Mouse (Mus musculus) hindbrain, embryonic 14.5 days (tissue): ENCODE results near the gene Sec61a2. TPM values are rescaled to one million over a fixed set of nuclear protein-coding genes. Genes with fewer than 3 reads are reported as not detected.

Experiments
- ATAC-seq: fragments of 200-750 bp; cut with Nextera tagmentation; 2 replicates; pipeline ENCODE4 v1.8.0; 2017; ENCODE audit warnings: moderate number of reproducible peaks, mild to moderate bottlenecking, moderate TSS enrichment, moderate library complexity; ENCODE audit not compliant: low FRiP score
- DNase-seq: peaks from one replicate; pipeline ENCODE4 v3.0.0-alpha.2; 2015; ENCODE audit warnings: low spot score
- H3K27ac ChIP-seq: fragments of 300-500 bp; sonication (generic); 2 replicates; pipeline ENCODE4 v1.5.1; 2014; ENCODE audit warnings: mild to moderate bottlenecking, moderate library complexity
- H3K27me3 ChIP-seq: fragments of 300-500 bp; sonication (generic); 2 replicates; pipeline ENCODE4 v1.6.1; 2014; ENCODE audit warnings: mild to moderate bottlenecking, low read length, mixed read lengths; ENCODE audit not compliant: control insufficient read depth, insufficient read depth
- H3K36me3 ChIP-seq: fragments of 300-500 bp; sonication (generic); replicated peaks from 2 replicates; pipeline ENCODE4 v1.6.1; 2014; ENCODE audit not compliant: control insufficient read depth, insufficient read depth
- H3K4me1 ChIP-seq: fragments of 300-500 bp; sonication (generic); replicated peaks from 2 replicates; pipeline ENCODE4 v1.6.1; 2014; ENCODE audit warnings: antibody characterized with exemption, low read length, mixed read lengths; ENCODE audit not compliant: control insufficient read depth, insufficient read depth
- H3K4me2 ChIP-seq: fragments of 300-500 bp; sonication (generic); replicated peaks from 2 replicates; pipeline ENCODE4 v1.6.1; 2014; ENCODE audit warnings: mild to moderate bottlenecking, moderate library complexity
- H3K4me3 ChIP-seq: fragments of 300-500 bp; sonication (generic); replicated peaks from 2 replicates; pipeline ENCODE4 v1.5.1; 2014; ENCODE audit warnings: mild to moderate bottlenecking, low read length
- H3K9ac ChIP-seq: fragments of 300-500 bp; sonication (generic); 2 replicates; pipeline ENCODE4 v1.6.1; 2014
- H3K9me3 ChIP-seq: fragments of 300-500 bp; sonication (generic); 2 replicates; pipeline ENCODE4 v1.6.1; 2016; ENCODE audit warnings: low read length; ENCODE audit not compliant: control insufficient read depth
- WGBS: fragments of 180-500 bp; shearing (Covaris S2); extraction: QIAGEN DNeasy Blood & Tissue Kit; methylation state at CpG from one replicate; pipeline ENCODE4 v1.1.7; 2014; 5-methylcytosine and 5-hydroxymethylcytosine counted together
- polyA plus RNA-seq: library from polyadenylated mRNA; unstranded; fragments of >200 nt; fragmentation: Nextera tagmentation; extraction: Ambion mirVana; gene quantifications from 2 replicates; pipeline ENCODE4 v1.2.1, GENCODE M21; 2014

The Sec61a2 gene
- 108 and 109 TPM in 2 replicates for polyA plus RNA-seq

DNA sequence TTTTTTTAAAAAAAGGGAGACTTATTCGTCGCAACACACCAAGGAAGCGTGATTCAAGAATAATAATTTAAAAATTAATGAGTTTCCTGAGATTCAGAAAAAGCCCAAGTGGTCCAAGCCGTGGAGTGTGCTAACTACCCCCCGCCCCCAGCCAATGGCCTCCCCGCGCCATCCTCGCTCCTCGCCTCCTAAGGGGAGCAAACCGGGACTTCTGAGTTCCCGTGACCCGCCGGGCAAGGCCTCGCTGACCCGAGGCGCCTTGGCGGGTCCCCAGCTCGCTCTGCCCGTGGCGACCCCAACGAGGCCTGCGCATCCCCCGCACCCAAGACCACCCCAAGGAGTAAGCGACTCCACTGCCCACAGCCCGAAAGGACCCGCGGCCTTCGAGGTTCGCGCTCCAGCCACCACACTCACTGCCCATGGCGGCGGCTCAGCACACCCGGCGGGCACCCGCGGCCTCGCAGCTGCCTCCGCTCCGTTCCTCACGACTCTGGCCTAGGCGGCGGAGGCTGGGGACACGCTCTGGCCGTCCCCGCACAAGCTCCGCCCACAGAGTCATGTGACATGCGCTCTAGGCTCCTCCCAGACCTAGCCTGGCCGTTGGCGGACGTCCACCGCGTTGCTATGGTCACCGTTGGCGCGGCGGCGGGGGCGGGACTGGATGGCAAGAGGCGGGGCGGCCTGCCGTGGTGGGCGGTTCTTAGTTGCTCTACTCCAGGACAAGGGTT, at the start of gene Sec61a2:
Gene Sec61a2, minus strand, starts transcription at position 590 of the 728 bp plus-strand sequence.
- peak; percentile 97 for DNase-seq

GRCm38 (mm10) chr2:5943071-5943470, 47.8 kb upstream of the Sec61a2 start:
- no peaks in the 10 kb centered on the region for H3K27me3 ChIP-seq
- peak overlapping the region; percentile 63 for H3K4me2 ChIP-seq
- ATAC-seq (no peak), DNase-seq (no peak)
- WGBS: 42% methylated on average over 4 of the region's 4 CpGs
- no peak overlapping the region for H3K27ac ChIP-seq
- H3K9ac ChIP-seq: no peak overlapping the region; the same call in 1 of the 2 replicates
- H3K4me1 ChIP-seq: 0 out of 2 replicates have a peak, but pooled peaks cover 3% of the 10 kb centered on the region
- no peaks in the 10 kb centered on the region for H3K36me3 ChIP-seq
- H3K4me3 ChIP-seq: peak overlapping the region; percentile 45
- H3K9me3 ChIP-seq: no peaks in the 10 kb centered on the region

More for the DNA sequence above, at the start of gene Sec61a2:
- Histone ChIP-seq H3K4me2 (peak within 1 kb of the TSS; percentile 73), H3K4me3 (peak within 1 kb of the TSS; percentile 91), H3K27ac (peak within 1 kb of the TSS; percentile 68), H3K9ac (peak within 1 kb of the TSS; percentile 91), H3K4me1 (peaks cover 8% of the 10 kb centered on the region), H3K27me3 (no peaks in the 10 kb centered on the region), H3K36me3 (peaks cover 42% of the 10 kb centered on the region), H3K9me3 (no peaks in the 10 kb centered on the region)
- peak; percentile 99 for ATAC-seq
- WGBS: under 1% methylated on average over 60 of the region's 62 CpGs

- H3K27ac ChIP-seq: peak within 1 kb of the TSS; percentile 27; the same call in 1 of the 2 replicates
- no peaks in the 10 kb centered on the region for H3K27me3 ChIP-seq
- peak within 1 kb of the TSS; percentile 45 for H3K4me3 ChIP-seq
- no peaks in the 10 kb centered on the region for H3K9me3 ChIP-seq
- DNase-seq (peak; percentile 73), ATAC-seq (peak; percentile 98)
- H3K4me2 ChIP-seq: peak within 1 kb of the TSS; percentile 63
- WGBS: under 1% methylated on average over 36 of the region's 36 CpGs
- H3K9ac ChIP-seq: peak within 1 kb of the TSS; percentile 66
- H3K4me1 ChIP-seq: 0 out of 2 replicates have a peak, but pooled peaks cover 3% of the 10 kb centered on the region
- no peaks in the 10 kb centered on the region for H3K36me3 ChIP-seq
Measured at GRCm38 (mm10) chr2:5942416-5943032, 47.3 kb upstream of the Sec61a2 start, which contains the start of gene Dhtkd1. Gene Dhtkd1 (minus strand): TSS chr2:5942792.

GRCm38 (mm10) chr2:5941861-5942415, 46.7 kb upstream of the Sec61a2 start:
- Histone ChIP-seq H3K4me2 (peak overlapping the region; percentile 63), H3K27me3 (no peaks in the 10 kb centered on the region), H3K9me3 (no peaks in the 10 kb centered on the region), H3K27ac (peak overlapping the region; percentile 27; the same call in 1 of the 2 replicates), H3K9ac (peak overlapping the region; percentile 66), H3K4me3 (peak overlapping the region; percentile 45), H3K36me3 (no peaks in the 10 kb centered on the region), H3K4me1 (0 out of 2 replicates have a peak, but pooled peaks cover 3% of the 10 kb centered on the region)
- WGBS: 57% methylated on average over 11 of the region's 11 CpGs
- DNase-seq: no peak
- ATAC-seq: no peak; the same call in 1 of the 2 replicates

- DNase-seq (no peak), ATAC-seq (no peak)
- H3K27ac ChIP-seq: no peak overlapping the region
- no peaks in the 10 kb centered on the region for H3K9me3 ChIP-seq
- 94% methylated on average over 9 of the region's 9 CpGs for WGBS
- no peak overlapping the region for H3K9ac ChIP-seq
- H3K4me2 ChIP-seq: no peak overlapping the region
- no peaks in the 10 kb centered on the region for H3K27me3 ChIP-seq
- no peaks in the 10 kb centered on the region for H3K36me3 ChIP-seq
- no peak overlapping the region for H3K4me3 ChIP-seq
- H3K4me1 ChIP-seq: 0 out of 2 replicates have a peak, but pooled peaks cover 3% of the 10 kb centered on the region
Measured at GRCm38 (mm10) chr2:5940936-5941335, 45.7 kb upstream of the Sec61a2 start.

DNA sequence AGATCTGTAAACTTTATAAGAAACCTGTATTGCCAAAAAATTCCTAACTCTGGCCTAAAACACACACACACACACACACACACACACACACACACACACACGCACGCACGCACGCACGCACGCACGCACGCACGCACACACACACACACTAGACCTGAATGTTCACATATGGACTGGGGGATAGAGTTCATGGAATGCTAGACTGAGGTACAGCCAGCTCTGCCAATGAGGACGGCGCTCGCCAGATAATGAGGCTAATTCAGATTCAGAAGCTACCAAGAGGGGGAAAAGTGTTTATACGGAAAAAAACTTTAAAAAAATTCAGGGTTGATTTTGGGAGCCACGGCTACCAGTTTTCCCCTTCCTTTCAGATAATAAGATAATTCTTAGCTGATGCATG, 44.7 kb upstream of the Sec61a2 start:
- no peak for DNase-seq
- Histone ChIP-seq H3K27me3 (no peaks in the 10 kb centered on the region), H3K4me3 (no peak overlapping the region), H3K36me3 (no peaks in the 10 kb centered on the region), H3K27ac (no peak overlapping the region), H3K9me3 (no peaks in the 10 kb centered on the region), H3K4me2 (no peak overlapping the region), H3K4me1 (0 out of 2 replicates have a peak, but pooled peaks cover 3% of the 10 kb centered on the region), H3K9ac (no peak overlapping the region)
- ATAC-seq: no peak
- 90% methylated on average over 14 of the region's 14 CpGs for WGBS

- Histone ChIP-seq H3K4me1 (0 out of 2 replicates have a peak, but pooled peaks cover 3% of the 10 kb centered on the region), H3K4me2 (no peak overlapping the region), H3K36me3 (no peaks in the 10 kb centered on the region), H3K27ac (no peak overlapping the region), H3K9ac (no peak overlapping the region), H3K4me3 (no peak overlapping the region), H3K9me3 (no peaks in the 10 kb centered on the region), H3K27me3 (no peaks in the 10 kb centered on the region)
- DNase-seq (no peak), ATAC-seq (no peak)
- 94% methylated on average over 3 of the region's 3 CpGs for WGBS
Measured at GRCm38 (mm10) chr2:5939319-5939718, 44.1 kb upstream of the Sec61a2 start.

GRCm38 (mm10) chr2:5936550-5936949, 41.3 kb upstream of the Sec61a2 start:
- Histone ChIP-seq H3K27ac (no peak overlapping the region), H3K4me2 (no peak overlapping the region), H3K4me1 (0 out of 2 replicates have a peak, but pooled peaks cover 3% of the 10 kb centered on the region), H3K9me3 (no peaks in the 10 kb centered on the region), H3K4me3 (no peak overlapping the region), H3K36me3 (no peaks in the 10 kb centered on the region), H3K27me3 (no peaks in the 10 kb centered on the region), H3K9ac (no peak overlapping the region)
- 93% methylated on average over 4 of the region's 4 CpGs for WGBS
- ATAC-seq (no peak), DNase-seq (no peak)

DNA sequence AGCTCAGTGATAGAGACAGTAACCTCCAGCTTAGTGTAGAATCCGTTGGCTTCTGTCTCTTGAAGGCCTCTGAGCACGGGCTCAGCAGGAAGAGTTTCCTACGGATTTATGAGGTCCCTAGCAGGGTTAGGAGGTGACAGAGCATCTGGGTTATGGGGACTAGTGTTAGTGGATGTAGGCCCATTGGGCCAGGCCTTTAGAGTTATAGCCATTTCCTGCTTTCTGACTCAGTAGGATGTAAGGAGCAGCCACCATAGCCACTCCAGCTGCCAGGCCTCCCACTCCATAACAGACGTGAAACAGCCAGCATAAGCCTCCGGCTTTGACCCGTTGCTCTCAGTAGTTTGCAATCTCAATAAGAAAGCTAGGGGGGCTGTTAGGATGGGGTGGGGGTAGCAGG, 40.8 kb upstream of the Sec61a2 start:
- H3K36me3 ChIP-seq: peaks cover 3% of the 10 kb centered on the region
- H3K27ac ChIP-seq: no peak overlapping the region
- 81% methylated on average over 6 of the region's 6 CpGs for WGBS
- DNase-seq: no peak
- no peak for ATAC-seq
- no peaks in the 10 kb centered on the region for H3K27me3 ChIP-seq
- H3K9ac ChIP-seq: no peak overlapping the region
- H3K4me1 ChIP-seq: no peaks in the 10 kb centered on the region
- no peak overlapping the region for H3K4me2 ChIP-seq
- H3K4me3 ChIP-seq: no peak overlapping the region
- no peaks in the 10 kb centered on the region for H3K9me3 ChIP-seq
